Comparison of ENCODE assay signal across 8 mouse cellular contexts in genomic region chr15:102326022-102326576, GRCm38 (mm10). TPM values are rescaled to one million over a fixed set of nuclear protein-coding genes. Genes with fewer than 3 reads are reported as not detected.
DNase-seq lines count a peak whose midpoint lies in the region; ATAC-seq and TF ChIP-seq lines count a peak whose summit lies in the region.

TSS of gene Pfdn5 (plus strand) at chr15:102326116.

- H3K27me3 ChIP-seq in embryonic facial prominence, embryonic 11.5 days (ENCODE audit: control insufficient read depth, insufficient read depth, low read length), result no peaks in the 10 kb centered on the region
- no peaks in the 10 kb centered on the region for H3K27me3 ChIP-seq in intestine, postnatal 0 days (replicated peaks; ENCODE audit: control insufficient read depth, insufficient read depth, low read length)
- no peaks in the 10 kb centered on the region for H3K27me3 ChIP-seq in midbrain, embryonic 11.5 days (ENCODE audit: control insufficient read depth, insufficient read depth, low read length)

- H3K4me1 ChIP-seq in embryonic facial prominence, embryonic 11.5 days (ENCODE audit: control insufficient read depth, insufficient read depth, low read length), result no peaks in the 10 kb centered on the region; the same call in 1 of the 2 replicates
- H3K4me1 ChIP-seq in intestine, postnatal 0 days (replicated peaks; ENCODE audit: control insufficient read depth, insufficient read depth, low read length), result 0 out of 2 replicates have a peak, but pooled peaks cover under 1% of the 10 kb centered on the region
- peaks cover 8% of the 10 kb centered on the region for H3K4me1 ChIP-seq in midbrain, embryonic 11.5 days (ENCODE audit: control insufficient read depth, insufficient read depth, low read length)

- peak; percentile 65 for TF ChIP-seq CTCF in intestine, postnatal 0 days (IDR thresholded peaks at IDR 0.05; ENCODE audit: low read depth)

- H3K4me2 ChIP-seq in embryonic facial prominence, embryonic 11.5 days (ENCODE audit: low read depth, low read length), result peak within 1 kb of the TSS; percentile 74
- peak within 1 kb of the TSS; percentile 74 for H3K4me2 ChIP-seq in intestine, postnatal 0 days (replicated peaks; ENCODE audit: low read depth)
- peak within 1 kb of the TSS; percentile 81 for H3K4me2 ChIP-seq in midbrain, embryonic 11.5 days

- intact Hi-C loops in left cerebral cortex, postnatal 4 days (cut with DNase I), result loop anchor here (5.0 kb wide), 1 partner anchor 79 kb away; no protein-coding TSS in a partner anchor

- H3K9ac ChIP-seq in embryonic facial prominence, embryonic 11.5 days (replicated peaks; ENCODE audit: low read length), result peak within 1 kb of the TSS; percentile 84
- H3K9ac ChIP-seq in intestine, postnatal 0 days (ENCODE audit: low read depth, low read length), result peak within 1 kb of the TSS; percentile 82
- peak within 1 kb of the TSS; percentile 86 for H3K9ac ChIP-seq in midbrain, embryonic 11.5 days (ENCODE audit: low read length)

- H3K27ac ChIP-seq in embryonic facial prominence, embryonic 11.5 days (replicated peaks; ENCODE audit: low read depth, low read length), result 0 out of 2 replicates have a peak within 1 kb of the TSS, but pooled peaks have one; percentile 43
- peak within 1 kb of the TSS; percentile 60 for H3K27ac ChIP-seq in intestine, postnatal 0 days (ENCODE audit: low read depth, low read length)
- peak within 1 kb of the TSS; percentile 30; the same call in 1 of the 2 replicates for H3K27ac ChIP-seq in midbrain, embryonic 11.5 days (ENCODE audit: low read depth, low read length)

- peak; percentile 74 for ATAC-seq in embryonic facial prominence, embryonic 11.5 days (replicated peaks; ENCODE audit: insufficient number of reproducible peaks, low FRiP score, low TSS enrichment, low read depth)
- peak; percentile 98 for ATAC-seq in granulocyte monocyte progenitor cell, adult 5-6 weeks (replicated peaks; ENCODE audit: poor library complexity, severe bottlenecking)
- ATAC-seq in intestine, postnatal 0 days, result peak; percentile 83
- ATAC-seq in midbrain, embryonic 11.5 days (ENCODE audit: low FRiP score), result peak; percentile 93

- peaks cover 3% of the 10 kb centered on the region for H3K36me3 ChIP-seq in embryonic facial prominence, embryonic 11.5 days (replicated peaks; ENCODE audit: control insufficient read depth, insufficient read depth, low read depth, low read length)
- peaks cover 17% of the 10 kb centered on the region for H3K36me3 ChIP-seq in intestine, postnatal 0 days (ENCODE audit: control insufficient read depth, insufficient read depth)
- peaks cover 11% of the 10 kb centered on the region for H3K36me3 ChIP-seq in midbrain, embryonic 11.5 days (ENCODE audit: control insufficient read depth, insufficient read depth, low read length)

- no peaks in the 10 kb centered on the region for H3K9me3 ChIP-seq in embryonic facial prominence, embryonic 11.5 days (replicated peaks; ENCODE audit: control insufficient read depth, low read length)
- no peaks in the 10 kb centered on the region for H3K9me3 ChIP-seq in intestine, postnatal 0 days (ENCODE audit: control insufficient read depth)
- H3K9me3 ChIP-seq in midbrain, embryonic 11.5 days (ENCODE audit: control insufficient read depth, low read length), result no peaks in the 10 kb centered on the region

- peak; percentile 86 for DNase-seq in adrenal gland, postnatal 25 days
- DNase-seq in embryonic facial prominence, embryonic 11.5 days (ENCODE audit: low spot score), result peak; percentile 90
- DNase-seq in left cerebral cortex, postnatal 4 days, result peak; percentile 87
- DNase-seq in midbrain, embryonic 11.5 days (ENCODE audit: low spot score, missing footprints), result peak; percentile 96
- DNase-seq in right cerebral cortex, postnatal 4 days, result peak; percentile 86
- peak; percentile 88 for DNase-seq in yolk sac, embryonic 10.5 days (ENCODE audit: low spot score)

- peak within 1 kb of the TSS; percentile 74 for H3K4me3 ChIP-seq in embryonic facial prominence, embryonic 11.5 days (ENCODE audit: low read depth, low read length)
- H3K4me3 ChIP-seq in intestine, postnatal 0 days (ENCODE audit: low read depth, low read length), result peak within 1 kb of the TSS; percentile 84
- peak within 1 kb of the TSS; percentile 87 for H3K4me3 ChIP-seq in midbrain, embryonic 11.5 days (ENCODE audit: low read depth, low read length)

- under 1% methylated on average over 40 of the region's 40 CpGs for WGBS in embryonic facial prominence, embryonic 11.5 days
- under 1% methylated on average over 40 of the region's 40 CpGs for WGBS in intestine, postnatal 0 days
- WGBS in midbrain, embryonic 11.5 days, result under 1% methylated on average over 40 of the region's 40 CpGs

RNA-seq across cellular contexts. Expression of gene Pfdn5, which starts in this region (rescaled TPM):
- 379 TPM in 2 replicates for total RNA-seq in adrenal gland, postnatal 25 days (2021)
- 453 and 469 TPM in 2 replicates for polyA plus RNA-seq in embryonic facial prominence, embryonic 11.5 days (2014; fragmentation: Nextera tagmentation; extraction: Ambion mirVana)
- 299 and 314 TPM in 2 replicates for total RNA-seq in granulocyte monocyte progenitor cell, adult 5-6 weeks (2014; fragmentation: Nextera tagmentation)
- 366 and 404 TPM in 2 replicates for total RNA-seq in granulocyte monocyte progenitor cell, adult 5-6 weeks (2017)
- polyA plus RNA-seq in intestine, postnatal 0 days (2015; fragmentation: Nextera tagmentation; extraction: Ambion mirVana), result 339 and 341 TPM in 2 replicates
- total RNA-seq in left cerebral cortex, postnatal 4 days (2021), result 100 to 1,000 TPM; 390 to 395 TPM
- 404 and 408 TPM in 2 replicates for polyA plus RNA-seq in midbrain, embryonic 11.5 days (2014; fragmentation: Nextera tagmentation; extraction: Ambion mirVana)

Comparison
In these comparisons a context has a peak if more than half of its experiments do, and no peak if none do; other contexts are left out.
1. Peak in every context shown above with its lines: DNase-seq, ATAC-seq, H3K4me3 ChIP-seq and H3K27ac ChIP-seq.